26 mouse cellular contexts compared by ENCODE assay signal in genomic region chr11:75792535-75792934, GRCm38 (mm10). TPM values are rescaled to one million over a fixed set of nuclear protein-coding genes. Genes with fewer than 3 reads are reported as not detected.
A peak's percentile ranks its signal among the peaks of the same experiment; 100 is the strongest.
DNase-seq lines count a peak whose midpoint lies in the region; ATAC-seq and TF ChIP-seq lines count a peak whose summit lies in the region.
"Had no signal": no experiment of that assay in that cellular context is flagged by ENCODE, and none has a peak within 500 bp of the region (broad histone marks: within the 10 kb centered on the region; RNA-seq: fewer than 3 reads in every experiment).

No protein-coding gene starts in this region.

- ATAC-seq in megakaryocyte progenitor cell, adult 5-6 weeks (replicated peaks; ENCODE audit: poor library complexity), result no peak
- ATAC-seq: activated CD4-positive, CD25-positive, alpha-beta regulatory T cell, adult 4 months; CD4-positive, CD25-positive, alpha-beta regulatory T cell, adult 4 months; forebrain, embryonic 13.5 days; forebrain, embryonic 16.5 days; intestine, embryonic 15.5 days had no signal

- H3K27ac ChIP-seq in layer of hippocampus, adult 2 months, result no peak overlapping the region
- H3K27ac ChIP-seq: forebrain, embryonic 10.5 days; forebrain, embryonic 13.5 days; heart, adult 2 months; heart, embryonic 10.5 days; heart, embryonic 13.5 days; hindbrain, embryonic 15.5 days; intestine, embryonic 15.5 days had no signal

- TF ChIP-seq CTCF in layer of hippocampus, adult 2 months (conservative IDR thresholded peaks at IDR 0.05), result no peak

- no peak for DNase-seq in layer of hippocampus, adult 2 months (ENCODE audit: low spot score in 2 of 2)
- DNase-seq in layer of hippocampus, postnatal 14 days (ENCODE audit: low spot score in 2 of 2), result no peak
- peak; percentile 33 for DNase-seq in MN1 (ENCODE audit: low spot score)
- no peak for DNase-seq in kidney, adult 8-10 months
- DNase-seq: adrenal gland, postnatal 10 days; B cell, adult 2 months; cerebellum, adult 18-20 months; cerebellum, adult 9-10 months; cerebellum, postnatal 14 days; gastrocnemius, postnatal 10 days; gastrocnemius, postnatal 36 days; heart, adult 2 months; heart, postnatal 14 days; heart, postnatal 4 days had no signal

- TF ChIP-seq POLR2A in myocyte (IDR thresholded peaks at IDR 0.05; ENCODE audit: insufficient read length, low read depth), result no peak

- no peaks in the 10 kb centered on the region for H3K79me2 ChIP-seq in myocyte (ENCODE audit: control insufficient read depth, insufficient read depth)

- peaks cover 60% of the 10 kb centered on the region for H3K27me3 ChIP-seq in myocyte (ENCODE audit: control insufficient read depth, insufficient read depth, insufficient read length)

- H3K4me2 ChIP-seq in myocyte (ENCODE audit: low read depth), result no peak overlapping the region
- H3K4me2 ChIP-seq: forebrain, embryonic 13.5 days; heart, embryonic 13.5 days; hindbrain, embryonic 15.5 days; intestine, embryonic 15.5 days had no signal

- H3K36me3 ChIP-seq in myocyte (ENCODE audit: control insufficient read depth, insufficient read depth), result no peaks in the 10 kb centered on the region
- H3K36me3 ChIP-seq: forebrain, embryonic 10.5 days; heart, embryonic 10.5 days; heart, embryonic 13.5 days; hindbrain, embryonic 15.5 days; intestine, embryonic 15.5 days had no signal

- no peak overlapping the region for H3ac ChIP-seq in myocyte (ENCODE audit: control insufficient read depth, insufficient read length)

- H3K4me3 ChIP-seq in layer of hippocampus, adult 2 months, result peak overlapping the region; percentile 8
- H3K4me3 ChIP-seq in myocyte, result no peak overlapping the region
- H3K4me3 ChIP-seq: forebrain, embryonic 10.5 days; forebrain, embryonic 13.5 days; heart, adult 2 months; heart, embryonic 10.5 days; heart, embryonic 13.5 days; hindbrain, embryonic 15.5 days; intestine, embryonic 15.5 days had no signal

TF ChIP-seq in myocyte, 11 proteins besides CTCF, POLR2A, EP300 and RAD21:
- TF ChIP-seq USF1 (IDR thresholded peaks at IDR 0.05; ENCODE audit: low read depth) (peak; percentile 94), E2F4 (IDR thresholded peaks at IDR 0.05; ENCODE audit: insufficient read depth) (no peak), MYOG (IDR thresholded peaks at IDR 0.05; ENCODE audit: control insufficient read depth in 1 of 3, insufficient read depth in 1 of 3, insufficient read length in 2 of 3, low read depth in 2 of 3) (no peak), MAX (IDR thresholded peaks at IDR 0.05; ENCODE audit: low read depth) (no peak), POLR2AphosphoS2 (IDR thresholded peaks at IDR 0.05; ENCODE audit: insufficient read length, low read depth) (no peak), CEBPB (IDR thresholded peaks at IDR 0.05; ENCODE audit: insufficient read depth, poor library complexity, severe bottlenecking) (no peak), SRF (IDR thresholded peaks at IDR 0.05; ENCODE audit: control insufficient read depth, insufficient read length, low read depth) (no peak), REST (IDR thresholded peaks at IDR 0.05; ENCODE audit: insufficient read depth, insufficient read length) (no peak)

RNA-seq across cellular contexts. Expression of gene Doc2b, which starts 3.3 kb away (rescaled TPM):
- 10 to 100 TPM; 92.6 to 93.1 TPM for total RNA-seq in layer of hippocampus, adult 2 months (2021)
- 10 to 100 TPM; 84.1 to 86.4 TPM for total RNA-seq in layer of hippocampus, postnatal 14 days (2021)
- polyA plus RNA-seq in myocyte (2012; fragmentation: generic; extraction: Trizol), result 0.10 TPM
- not detected in 2 replicates for total RNA-seq in megakaryocyte progenitor cell, adult 5-6 weeks (2015)
- total RNA-seq in megakaryocyte progenitor cell, adult 5-6 weeks (2017), result not detected in 2 replicates
- total RNA-seq: granulocyte monocyte progenitor cell, adult 5-6 weeks had no signal
- polyA plus RNA-seq: activated CD4-positive, CD25-positive, alpha-beta regulatory T cell, adult 4 months; CD4-positive, CD25-positive, alpha-beta regulatory T cell, adult 4 months had no signal

RNA-seq across cellular contexts. Expression of gene Ywhae, which starts 59.9 kb away (rescaled TPM):
- total RNA-seq in layer of hippocampus, adult 2 months (2021), result 1,000 to 10,000 TPM; 1,140 to 1,236 TPM
- total RNA-seq in layer of hippocampus, postnatal 14 days (2021), result 1,000 to 10,000 TPM; 1,350 to 1,430 TPM
- polyA plus RNA-seq in myocyte (2012; fragmentation: generic; extraction: Trizol), result 612 TPM
- total RNA-seq in megakaryocyte progenitor cell, adult 5-6 weeks (2015), result 610 and 625 TPM in 2 replicates
- 325 and 442 TPM in 2 replicates for total RNA-seq in megakaryocyte progenitor cell, adult 5-6 weeks (2017)

Comparison
In these comparisons a context has a peak if more than half of its experiments do, and no peak if none do; other contexts are left out.
1. RNA of gene Doc2b, which starts 3.3 kb away (total RNA-seq): 92.6 to 93.1 TPM in layer of hippocampus, adult 2 months and 84.1 to 86.4 TPM in layer of hippocampus, postnatal 14 days; not detected in megakaryocyte progenitor cell, adult 5-6 weeks; every median in the first group is over 10 times any median in the second.